Mouse (Mus musculus): ENCODE measurements around the gene Cnksr1.
"Not testable (repeated sequence)": the region's sequence is repeated elsewhere in the genome, so short reads cannot be mapped to it uniquely, and the experiment has no call there.

The Cnksr1 gene

GRCm38 (mm10) chr4:134238279-134238651 is at the start of gene Cnksr1:
Gene Cnksr1, minus strand, starts transcription at chr4:134238399.
- DNase-seq, result no peak

- peak; percentile 86 for DNase-seq
Measured at GRCm38 (mm10) chr4:134287575-134288025, 49.4 kb upstream of the Cnksr1 start, which contains the start of gene Pdik1l. Gene Pdik1l, minus strand, starts transcription at chr4:134287895.

DNA sequence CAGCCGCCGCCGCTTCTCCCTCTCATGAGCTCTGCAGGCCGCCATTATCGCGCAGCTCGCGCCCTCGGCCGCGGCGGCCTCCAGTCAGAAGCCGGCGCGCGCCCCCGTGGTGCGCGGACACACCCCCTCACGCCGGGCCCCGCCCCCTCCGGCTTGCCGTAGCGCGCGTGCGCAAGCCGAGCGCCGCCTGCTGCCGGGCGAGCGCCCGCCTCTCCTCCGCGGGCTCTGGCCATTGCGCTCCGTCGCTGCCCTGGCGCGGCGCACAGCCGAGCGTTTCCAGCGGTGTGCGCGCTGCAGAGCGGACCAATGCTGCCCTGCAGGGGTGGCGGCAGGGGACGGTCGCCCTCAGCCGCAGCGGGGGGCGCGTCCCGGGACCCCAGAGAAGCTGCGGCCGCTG is 49.0 kb upstream of the Cnksr1 start:
- peak; percentile 98 for DNase-seq

DNA sequence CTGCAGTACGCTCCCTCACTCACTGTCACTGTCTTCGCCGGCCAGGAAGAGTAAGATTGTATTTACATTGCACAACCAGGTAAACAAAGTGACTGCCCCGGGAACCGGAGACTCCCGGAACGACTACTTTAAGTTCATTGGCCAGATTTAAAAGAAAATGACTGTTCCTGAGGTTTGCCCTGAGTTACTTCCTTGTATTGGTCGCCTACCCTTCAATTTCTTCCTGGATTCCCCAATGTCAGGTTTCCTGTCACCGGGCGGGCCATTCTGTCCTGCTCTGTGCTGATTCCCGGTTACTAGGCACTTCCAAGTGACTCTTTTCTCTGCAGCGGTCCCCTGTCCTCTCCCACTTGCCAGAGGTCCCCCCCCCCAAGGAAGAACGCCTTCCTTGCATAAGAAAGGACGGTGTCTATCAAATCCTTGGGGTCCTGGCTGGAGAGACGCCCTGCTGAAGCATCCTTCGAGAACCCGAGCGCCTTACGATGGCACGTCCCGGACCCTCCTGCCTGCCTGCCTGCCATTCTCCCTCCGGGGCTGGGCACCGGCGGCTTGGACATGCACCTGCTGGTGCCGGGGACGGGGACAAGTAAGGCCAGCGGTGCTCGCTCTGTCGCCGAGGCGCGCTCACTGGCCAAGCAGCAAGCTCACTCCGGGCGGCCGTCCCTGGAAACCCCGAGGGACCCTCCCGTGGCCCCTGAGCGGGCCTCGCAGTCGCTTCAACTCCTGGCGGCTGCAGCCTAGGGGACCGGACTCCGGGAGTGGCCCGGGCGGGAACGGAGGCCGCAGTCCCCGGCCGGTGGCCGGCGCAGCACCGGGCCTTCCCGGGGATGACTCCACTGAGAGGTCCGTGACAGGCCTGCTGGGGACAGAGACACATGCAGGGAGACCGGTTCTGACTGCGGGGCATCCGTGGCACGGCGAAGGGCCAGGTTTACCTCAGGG is 48.3 kb upstream of the Cnksr1 start:
- DNase-seq, result no peak

GRCm38 (mm10) chr4:134284942-134285341 is 46.7 kb upstream of the Cnksr1 start:
- DNase-seq, result no peak

DNA sequence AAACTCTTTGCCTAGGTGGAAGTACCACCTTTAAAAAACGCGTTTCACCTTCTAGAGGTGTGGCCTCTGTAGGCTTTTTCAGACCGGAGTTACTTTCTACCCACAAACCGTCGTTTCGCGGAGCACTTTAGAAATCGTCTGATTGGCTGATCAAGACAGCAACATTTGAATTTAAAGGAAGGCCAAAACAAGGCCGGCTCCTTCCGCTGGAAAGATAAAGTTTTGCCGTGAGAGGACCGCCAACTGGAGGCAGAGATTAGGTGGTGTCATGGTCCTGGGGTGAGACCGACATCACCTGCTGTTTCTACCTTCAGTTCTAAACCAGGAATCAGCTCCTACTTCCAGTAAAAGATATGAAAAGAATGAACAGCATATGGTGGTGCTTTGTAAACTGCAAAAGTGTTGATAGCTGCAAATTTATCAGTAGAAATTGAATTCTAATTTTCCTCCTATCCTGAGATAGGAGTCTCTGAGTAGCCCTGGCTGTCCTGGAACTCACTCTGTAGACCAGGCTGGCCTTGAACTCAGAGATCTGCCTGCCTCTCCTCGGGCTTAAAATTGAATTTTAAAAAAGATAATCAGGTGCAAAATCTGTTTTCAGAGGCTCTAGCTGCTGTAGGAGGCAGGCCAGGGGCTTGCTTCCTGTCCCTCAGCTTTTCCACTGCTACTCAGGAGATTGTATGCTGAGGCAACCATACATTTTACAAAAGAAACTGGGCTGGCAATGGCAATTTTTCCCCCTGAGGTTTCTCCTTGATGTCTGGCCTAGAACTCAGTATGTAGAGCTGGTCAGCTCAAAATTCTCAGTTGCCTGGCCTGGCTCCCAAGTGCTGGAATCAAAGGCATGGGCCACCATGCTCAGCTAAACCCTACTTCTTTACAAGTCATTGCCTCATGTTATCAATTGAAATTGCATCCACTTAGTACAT is 35.5 kb upstream of the Cnksr1 start:
- peak; percentile 72 for DNase-seq

DNA sequence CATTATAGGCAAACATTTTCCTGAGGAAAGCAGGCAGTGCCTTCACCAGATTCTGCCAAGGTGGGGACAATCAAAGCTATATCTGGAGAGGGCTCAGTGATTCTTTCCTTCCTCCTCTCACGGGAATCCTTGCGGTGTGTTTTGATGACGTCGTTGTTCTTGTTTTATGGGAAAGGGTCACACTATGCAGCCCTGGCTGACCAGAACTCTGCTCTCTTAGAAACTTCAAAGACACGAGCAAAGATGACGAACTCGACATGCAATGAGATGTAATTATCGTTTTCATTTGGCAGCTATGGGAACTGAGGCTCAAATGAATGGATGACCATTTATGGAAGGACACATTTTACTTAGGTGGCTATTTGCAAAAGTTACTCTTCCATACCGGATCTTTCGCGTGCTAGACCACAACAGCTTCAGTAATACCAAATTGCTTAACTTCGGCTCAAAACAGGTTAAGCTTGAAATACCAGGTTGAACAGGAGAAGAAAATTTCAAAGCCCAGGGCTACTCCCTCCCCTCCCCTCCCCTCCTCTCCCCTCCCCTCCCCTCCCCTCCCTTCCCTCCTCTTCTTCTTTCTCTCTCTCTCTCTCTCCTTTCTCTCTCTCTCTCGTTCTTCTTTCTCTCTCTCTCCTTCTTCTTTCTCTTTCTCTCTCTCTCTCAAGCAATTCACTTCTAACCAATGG is 34.7 kb upstream of the Cnksr1 start:
- peak; percentile 21 for DNase-seq

GRCm38 (mm10) chr4:134271979-134272378 is 33.8 kb upstream of the Cnksr1 start:
- DNase-seq, result no peak

DNA sequence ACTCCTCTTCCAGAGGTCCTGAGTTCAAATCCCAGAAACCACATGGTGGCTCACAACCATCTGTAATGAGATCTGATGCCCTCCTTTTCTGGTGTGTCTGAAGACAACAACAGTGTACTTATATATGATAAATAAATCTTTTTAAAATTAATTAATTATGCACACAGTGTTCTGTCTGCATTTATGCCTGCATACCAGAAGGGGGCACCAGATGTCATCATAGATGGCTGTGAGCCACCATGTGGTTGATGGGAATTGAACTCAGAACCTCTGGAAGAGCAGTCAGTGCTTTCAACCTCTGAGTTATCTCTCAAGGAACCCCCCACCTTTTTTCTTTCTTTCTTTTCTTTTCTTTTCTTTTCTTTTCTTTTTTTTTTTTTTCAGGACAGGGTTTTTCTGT is 31.4 kb upstream of the Cnksr1 start:
- DNase-seq, result not testable (repeated sequence)

GRCm38 (mm10) chr4:134268102-134268655 is 30.0 kb upstream of the Cnksr1 start:
- no peak for DNase-seq

GRCm38 (mm10) chr4:134265860-134266585 is 27.8 kb upstream of the Cnksr1 start:
- no peak for DNase-seq

GRCm38 (mm10) chr4:134263191-134263590 is 25.0 kb upstream of the Cnksr1 start:
- peak; percentile 57 for DNase-seq

DNA sequence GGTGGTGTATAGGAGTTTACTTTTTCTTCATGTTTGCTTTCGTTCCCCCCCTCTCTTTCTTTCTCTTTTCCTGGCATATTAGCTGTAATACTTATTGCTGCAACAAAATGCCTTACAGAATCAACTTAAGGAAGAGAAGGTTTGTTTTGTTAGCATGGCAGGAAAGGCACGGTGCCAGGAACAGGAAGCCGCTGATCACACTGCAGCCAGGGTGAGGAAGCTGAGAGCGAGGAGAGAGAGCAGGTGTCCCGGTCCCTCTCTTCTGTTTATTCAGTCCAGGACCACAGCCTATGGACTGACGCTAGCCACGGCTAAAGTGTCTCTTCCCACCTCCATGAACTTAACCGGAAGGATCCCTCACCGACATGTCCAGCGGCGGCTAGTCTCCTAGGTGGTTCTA is 20.2 kb upstream of the Cnksr1 start:
- no peak for DNase-seq

DNA sequence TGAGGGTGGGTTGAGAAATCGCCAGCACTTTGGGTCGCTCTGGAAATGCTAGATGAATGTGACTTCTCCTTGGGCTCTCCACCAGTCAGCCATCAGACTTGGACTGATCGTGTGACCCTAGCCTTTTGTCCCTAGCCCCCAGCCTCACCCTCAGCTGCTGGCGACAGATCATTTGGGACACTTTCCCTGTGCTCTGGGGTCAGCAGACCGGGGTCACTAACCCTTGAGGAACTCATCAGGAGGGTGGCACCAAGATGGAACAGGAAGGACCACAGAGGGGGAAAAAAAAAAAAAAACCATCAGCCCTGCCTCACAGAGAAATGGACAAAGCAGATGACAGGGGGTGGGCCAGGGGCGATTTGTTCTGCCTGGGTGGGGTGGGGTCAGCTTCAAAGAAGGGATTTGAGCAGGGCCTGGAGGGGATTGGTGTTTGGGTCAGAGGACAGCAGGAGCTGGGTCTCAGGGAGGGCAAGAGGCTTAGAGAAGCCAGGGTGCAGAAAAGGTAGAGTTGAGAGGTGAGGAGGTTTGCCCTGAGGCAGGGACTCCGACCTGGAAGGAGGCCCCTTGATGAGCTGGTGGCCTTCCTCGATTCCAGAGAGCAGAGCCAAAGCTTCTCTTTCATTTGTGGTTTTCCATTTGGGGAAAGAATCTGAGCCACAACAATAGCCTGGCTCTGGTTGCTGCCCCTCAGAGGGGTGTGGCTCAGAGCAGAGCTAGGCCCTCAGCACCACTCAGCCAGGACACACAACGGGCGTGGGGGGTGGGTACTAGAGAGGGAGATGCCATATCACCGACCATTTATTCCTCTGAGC is 19.2 kb upstream of the Cnksr1 start:
- DNase-seq, result no peak

DNA sequence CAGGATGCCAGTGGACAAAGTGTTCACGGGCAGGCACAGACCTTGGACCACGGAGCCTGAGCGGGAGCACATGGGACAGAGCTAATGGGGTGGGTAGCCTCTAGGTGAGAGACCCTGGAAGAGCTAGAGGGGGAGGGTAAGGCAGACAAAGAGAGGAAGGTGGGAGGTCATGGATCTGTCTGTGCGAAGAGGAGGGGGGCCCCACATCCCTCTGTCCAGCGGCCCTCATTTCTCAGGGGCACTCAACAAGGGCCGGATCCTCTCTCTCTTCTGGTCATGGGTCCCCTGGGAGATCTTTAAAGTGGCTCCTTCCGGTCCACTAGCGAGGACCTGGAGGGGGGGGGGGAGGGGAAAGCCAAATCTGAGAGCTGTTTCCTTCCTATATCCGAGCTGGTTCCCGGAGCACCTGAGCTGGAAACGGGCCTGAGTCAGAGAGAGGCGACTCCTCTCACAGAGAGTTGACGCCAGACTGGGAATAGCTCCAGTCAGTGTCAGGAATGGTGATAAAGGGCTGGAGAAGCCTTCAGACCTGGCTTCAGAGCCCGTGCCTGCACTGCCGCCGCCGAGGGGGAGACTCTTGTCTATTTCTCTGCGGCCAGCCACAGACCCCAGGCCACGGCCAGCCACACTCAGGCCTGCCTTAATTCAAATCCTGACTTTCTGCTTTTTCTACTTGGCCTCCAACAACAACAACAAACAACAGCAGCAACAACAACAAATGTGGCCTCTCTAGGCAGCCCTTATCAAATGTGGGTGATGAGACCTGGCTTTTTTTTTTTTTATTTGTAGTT is 18.4 kb upstream of the Cnksr1 start:
- DNase-seq, result no peak

DNA sequence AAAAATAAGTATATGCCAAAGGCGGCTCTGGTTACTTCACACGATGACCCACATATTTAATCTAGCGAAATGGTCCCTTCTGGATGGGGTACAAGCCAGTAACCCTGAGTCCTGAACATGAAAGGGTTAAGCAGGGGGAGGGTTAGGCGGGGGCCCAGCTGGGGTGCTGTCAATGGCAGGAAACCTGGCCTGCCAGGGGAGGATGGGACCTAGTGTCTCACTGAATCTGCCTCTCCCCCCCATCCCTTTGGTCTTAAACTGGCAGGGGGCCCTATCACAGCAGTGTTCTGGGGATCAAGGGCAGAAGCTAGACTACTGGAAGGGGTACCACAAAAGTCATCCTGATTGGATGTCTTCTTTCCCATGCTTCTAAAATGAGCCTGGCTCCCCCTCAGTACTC is 17.7 kb upstream of the Cnksr1 start:
- no peak for DNase-seq

- DNase-seq, result no peak
Measured at GRCm38 (mm10) chr4:134254835-134255234, 16.6 kb upstream of the Cnksr1 start.

DNA sequence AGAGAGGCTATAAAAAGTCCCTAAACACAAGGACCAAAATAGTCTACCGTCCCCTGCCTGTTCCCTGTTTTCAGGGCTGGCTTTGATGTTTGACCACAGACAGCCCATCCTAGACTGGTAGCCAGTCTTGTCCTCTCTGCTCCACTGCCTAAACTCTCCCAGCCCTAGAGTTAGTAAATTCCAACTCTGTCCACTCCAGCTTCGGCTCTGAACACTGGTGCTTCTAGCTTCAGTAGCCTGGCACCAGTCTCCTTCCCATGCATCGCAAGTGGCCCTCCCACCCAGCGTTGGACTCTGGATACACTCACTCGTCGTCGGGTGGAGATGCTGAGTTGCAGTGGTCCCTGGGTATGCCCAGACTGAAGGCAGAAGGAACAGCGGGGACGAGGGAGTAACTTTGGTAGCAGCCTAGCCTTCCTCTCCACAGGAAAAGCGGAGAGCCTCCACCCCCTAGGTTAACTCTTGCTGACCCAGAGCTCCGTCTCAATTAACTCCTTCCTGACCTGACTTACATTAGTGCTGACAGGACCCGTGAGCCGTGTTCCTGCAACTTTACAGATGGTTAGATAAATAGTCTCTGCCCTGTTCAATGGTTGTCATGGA is 15.6 kb upstream of the Cnksr1 start, which contains the start of gene Grrp1:
Grrp1 (minus strand) TSS at position 385 of the 603 bp plus-strand sequence.
- no peak for DNase-seq

DNA sequence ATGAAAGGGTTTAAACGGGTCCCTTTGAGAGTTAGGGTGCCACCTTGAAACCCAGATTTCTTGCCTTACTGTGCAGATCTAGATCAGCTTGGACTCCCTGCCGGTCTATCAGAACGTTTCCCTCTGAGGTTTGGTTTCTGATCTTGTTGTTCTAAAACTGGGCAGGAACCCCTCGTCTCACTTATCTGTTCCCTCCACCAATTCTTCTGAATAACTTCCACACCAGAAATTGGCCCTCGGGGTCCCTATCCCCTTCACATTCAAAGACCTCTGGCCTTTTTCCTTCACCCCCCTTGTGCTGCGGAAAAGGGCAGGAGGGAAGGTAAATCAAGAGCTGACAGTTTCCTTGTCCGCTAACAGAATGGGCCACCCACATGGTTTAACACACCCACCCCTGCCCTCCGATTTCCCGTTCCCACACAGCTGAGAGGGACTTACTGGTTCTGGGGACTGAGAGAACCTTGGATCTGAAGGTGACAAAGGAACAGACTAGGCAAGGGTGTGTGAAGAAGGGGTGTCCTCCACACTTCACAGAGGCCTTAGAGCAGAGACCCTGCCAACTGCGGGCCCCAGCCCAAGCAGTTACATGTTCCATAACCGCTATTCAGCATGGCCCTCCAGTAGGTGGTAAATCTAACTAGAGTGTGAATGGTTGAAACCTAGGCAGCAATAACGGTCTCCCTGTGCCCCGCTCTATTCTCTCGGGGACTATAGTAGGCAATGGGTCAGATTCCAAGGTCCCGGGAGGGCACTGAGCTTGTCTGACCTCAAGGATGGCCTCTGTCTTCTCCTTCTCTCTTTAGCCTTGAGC is 14.9 kb upstream of the Cnksr1 start:
- no peak for DNase-seq
